Mouse (Mus musculus): ENCODE data around the gene Aoah.

Gene Aoah

DNA sequence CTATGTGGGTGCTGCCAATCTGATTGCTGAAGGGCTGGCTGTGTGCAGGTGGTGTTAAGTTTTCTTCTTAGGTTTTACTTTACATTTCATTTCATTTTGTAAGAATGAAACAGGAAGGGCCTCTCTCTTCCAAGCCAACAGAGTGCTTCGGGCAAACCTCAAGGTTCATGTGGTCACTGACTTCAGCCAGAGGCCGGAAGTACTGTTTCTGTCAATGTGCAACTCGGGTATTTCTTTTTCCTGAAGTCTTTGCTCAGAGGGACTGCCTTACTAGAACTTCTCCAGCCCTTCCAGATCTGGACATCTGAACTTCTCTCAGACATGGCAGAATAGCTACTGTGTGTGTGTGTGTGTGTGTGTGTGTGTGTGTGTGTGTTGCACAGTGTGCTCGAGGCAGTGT is at the start of gene Aoah:
Gene Aoah (plus strand): TSS at position 213 of the 400 bp plus-strand sequence.
- DNase-seq (ENCODE audit: low read depth), result peak; percentile 83

DNA sequence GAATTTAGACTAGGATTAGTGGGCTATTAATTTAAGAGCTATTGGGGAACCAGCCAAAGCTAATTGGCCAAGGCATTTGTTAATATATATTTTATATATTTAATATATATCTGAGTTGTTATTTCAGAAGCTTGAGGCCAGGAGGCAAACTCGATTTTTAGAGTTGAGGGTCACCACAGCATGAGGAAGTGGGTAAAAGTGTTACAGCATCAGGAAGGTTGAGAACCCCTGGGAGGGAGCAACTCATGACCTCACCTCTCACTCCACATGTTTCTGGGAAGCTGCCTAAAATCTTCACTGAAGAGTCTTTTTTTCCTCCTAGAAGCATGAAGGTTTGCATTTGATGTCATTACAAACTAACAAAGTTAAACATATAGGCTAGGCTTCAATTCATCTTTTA is 39.1 kb upstream of the Aoah start:
- DNase-seq (ENCODE audit: low read depth), result no peak

- DNase-seq (ENCODE audit: low read depth), result no peak
Measured at GRCm38 (mm10) chr13:20783648-20784047, 10.3 kb upstream of the Aoah start.

- DNase-seq (ENCODE audit: low read depth), result no peak
Measured at GRCm38 (mm10) chr13:20784060-20784459, 9.9 kb upstream of the Aoah start.

DNA sequence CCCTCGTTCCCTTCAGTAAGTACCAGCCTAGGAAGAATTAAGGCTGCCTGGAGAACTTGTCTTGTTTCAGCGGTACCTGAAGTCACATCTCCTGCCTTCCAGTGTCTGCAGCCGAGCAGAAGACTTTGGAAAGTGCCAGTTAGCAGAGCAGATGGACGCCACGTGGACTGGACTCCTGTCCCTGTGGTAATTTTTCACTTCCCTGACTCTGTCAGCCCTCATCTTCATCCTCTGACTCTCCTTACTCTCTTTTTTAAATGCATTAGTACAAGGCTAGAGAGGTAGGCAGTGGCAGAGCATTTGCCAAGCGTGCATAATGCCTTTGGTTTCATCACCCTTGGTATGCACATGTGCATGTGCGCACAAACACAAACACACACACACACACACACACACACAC is 8.0 kb upstream of the Aoah start:
- no peak for DNase-seq (ENCODE audit: low read depth)

DNA sequence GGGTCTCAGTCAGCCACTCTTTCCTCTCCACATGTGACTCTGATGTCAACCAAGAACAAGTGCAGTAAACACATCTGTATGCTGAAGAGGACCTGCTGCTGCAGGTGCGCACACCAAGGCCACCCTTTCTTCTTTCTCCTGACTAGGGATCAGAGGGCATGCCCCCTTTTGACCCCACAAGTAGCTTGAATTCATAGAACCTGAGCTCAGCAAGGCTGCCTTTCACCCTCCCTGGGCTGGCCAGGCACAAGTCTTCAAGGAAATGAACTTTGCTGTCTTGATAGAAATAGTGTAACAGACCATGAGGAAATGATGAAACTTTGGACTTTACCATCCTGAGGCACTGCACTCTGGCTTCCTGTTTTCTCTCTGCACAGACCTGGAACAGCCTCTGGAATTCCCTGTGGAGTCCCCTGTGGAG is 7.1 kb upstream of the Aoah start:
- DNase-seq (ENCODE audit: low read depth), result peak; percentile 14

DNA sequence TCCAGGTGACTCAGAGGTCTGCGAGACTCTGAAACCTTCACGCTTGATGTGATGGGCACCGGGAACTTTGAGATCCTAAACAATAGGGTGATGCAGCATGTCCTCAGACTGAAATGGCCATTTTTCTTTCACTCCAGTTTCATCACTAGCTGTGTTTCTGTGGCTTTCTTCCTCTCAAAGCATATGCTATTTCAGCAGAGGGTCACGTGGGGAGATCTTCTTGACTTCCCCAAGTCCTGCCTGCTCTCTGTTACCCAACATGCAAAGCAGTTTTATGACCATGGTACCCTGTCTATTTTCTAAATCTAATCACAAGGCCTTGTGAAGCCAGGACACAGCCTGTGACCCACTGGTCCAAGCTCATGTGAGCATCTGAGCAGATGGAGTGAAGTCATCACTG is 6.0 kb upstream of the Aoah start:
- peak; percentile 38 for DNase-seq (ENCODE audit: low read depth)

GRCm38 (mm10) chr13:20796651-20797050 is 2.7 kb downstream of the Aoah start:
- no peak for DNase-seq (ENCODE audit: low read depth)

- no peak for DNase-seq (ENCODE audit: low read depth)
Measured at GRCm38 (mm10) chr13:20798536-20798935, 4.6 kb downstream of the Aoah start.

DNA sequence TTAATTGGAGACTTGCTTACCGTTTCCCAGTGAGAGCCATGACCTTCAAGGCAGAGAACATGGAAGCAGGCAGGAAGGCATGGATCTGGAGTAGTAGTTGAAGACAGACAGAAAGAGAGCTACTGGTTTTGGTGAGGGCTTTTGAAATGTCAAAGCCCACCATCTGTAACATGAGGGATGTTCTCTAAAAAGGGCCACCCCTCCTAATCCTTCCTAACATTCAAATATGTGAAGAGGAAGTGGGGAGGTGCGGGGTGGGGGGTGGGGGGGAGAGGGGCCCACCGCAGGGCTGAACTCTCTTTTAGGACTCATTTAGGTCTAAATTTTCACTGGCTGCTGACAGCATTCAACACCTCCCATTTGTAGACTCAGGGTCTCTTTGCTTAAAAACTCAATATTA is 5.9 kb downstream of the Aoah start:
- no peak for DNase-seq (ENCODE audit: low read depth)

DNA sequence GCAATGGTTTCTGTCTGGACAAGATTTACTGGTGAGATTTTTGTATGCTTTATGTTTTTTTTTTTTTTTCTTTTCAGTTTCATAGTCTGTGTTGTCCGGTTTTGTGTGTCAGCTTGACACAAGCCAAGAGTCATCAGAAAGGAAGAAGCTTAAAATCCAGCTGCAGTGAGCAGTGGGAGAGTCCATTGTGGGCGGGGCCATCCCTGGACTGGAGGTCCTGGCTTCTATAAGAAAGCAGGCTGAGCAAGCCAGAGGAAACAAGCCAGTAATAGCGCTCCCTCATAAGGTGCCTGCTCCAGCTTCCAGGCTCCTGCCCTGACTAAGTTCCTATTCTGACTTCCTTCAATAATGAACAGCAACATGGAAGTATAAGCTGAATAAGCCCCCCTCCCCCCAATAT is 6.7 kb downstream of the Aoah start:
- no peak for DNase-seq (ENCODE audit: low read depth)

GRCm38 (mm10) chr13:20811782-20812406 is 18.0 kb downstream of the Aoah start:
- DNase-seq (ENCODE audit: low read depth), result no peak

- DNase-seq (ENCODE audit: low read depth), result no peak
Measured at GRCm38 (mm10) chr13:20816385-20816784, 22.5 kb downstream of the Aoah start.

- DNase-seq (ENCODE audit: low read depth), result peak; percentile 14
Measured at GRCm38 (mm10) chr13:20820712-20821328, 26.9 kb downstream of the Aoah start.

GRCm38 (mm10) chr13:20828728-20829127 is 34.8 kb downstream of the Aoah start:
- no peak for DNase-seq (ENCODE audit: low read depth)

DNA sequence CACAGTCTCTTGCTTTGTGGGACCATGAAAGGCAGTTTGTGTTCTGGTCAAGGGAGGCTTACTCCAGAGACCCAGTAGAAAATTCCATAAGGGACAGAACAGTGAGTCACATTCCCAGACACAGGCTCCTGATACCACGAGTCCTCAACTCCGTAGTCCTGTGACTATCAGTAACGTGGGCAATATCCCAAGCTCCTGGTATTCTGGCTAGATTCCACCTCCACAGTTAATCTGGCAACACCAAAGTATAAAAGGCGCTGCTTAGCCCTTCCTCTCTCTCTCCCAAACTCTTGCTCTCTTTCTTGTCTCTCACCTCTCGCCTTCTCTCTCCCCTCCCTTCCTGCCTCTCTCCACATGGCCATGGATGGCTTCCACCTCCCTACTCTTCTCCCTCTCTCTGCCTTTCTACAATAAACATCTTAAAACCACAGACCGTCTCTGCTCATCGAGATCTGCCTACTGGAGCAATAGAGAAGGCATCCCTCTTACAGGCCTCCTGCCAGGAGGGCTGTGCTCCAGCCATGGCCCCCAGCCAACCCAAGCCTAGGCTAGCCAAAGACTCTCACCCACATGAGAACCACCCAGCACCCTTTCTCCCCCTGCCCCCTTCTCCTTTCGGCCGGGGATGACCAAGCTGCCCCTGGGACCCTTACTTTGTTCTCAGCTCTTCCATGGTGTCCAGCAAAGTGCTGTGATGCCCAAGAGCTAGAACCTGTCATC is 35.4 kb downstream of the Aoah start:
- DNase-seq (ENCODE audit: low read depth), result no peak

GRCm38 (mm10) chr13:20855893-20856292 is 62.0 kb downstream of the Aoah start:
- DNase-seq (ENCODE audit: low read depth), result no peak

- DNase-seq (ENCODE audit: low read depth), result no peak
Measured at GRCm38 (mm10) chr13:20899372-20899771, 105.5 kb downstream of the Aoah start.

DNA sequence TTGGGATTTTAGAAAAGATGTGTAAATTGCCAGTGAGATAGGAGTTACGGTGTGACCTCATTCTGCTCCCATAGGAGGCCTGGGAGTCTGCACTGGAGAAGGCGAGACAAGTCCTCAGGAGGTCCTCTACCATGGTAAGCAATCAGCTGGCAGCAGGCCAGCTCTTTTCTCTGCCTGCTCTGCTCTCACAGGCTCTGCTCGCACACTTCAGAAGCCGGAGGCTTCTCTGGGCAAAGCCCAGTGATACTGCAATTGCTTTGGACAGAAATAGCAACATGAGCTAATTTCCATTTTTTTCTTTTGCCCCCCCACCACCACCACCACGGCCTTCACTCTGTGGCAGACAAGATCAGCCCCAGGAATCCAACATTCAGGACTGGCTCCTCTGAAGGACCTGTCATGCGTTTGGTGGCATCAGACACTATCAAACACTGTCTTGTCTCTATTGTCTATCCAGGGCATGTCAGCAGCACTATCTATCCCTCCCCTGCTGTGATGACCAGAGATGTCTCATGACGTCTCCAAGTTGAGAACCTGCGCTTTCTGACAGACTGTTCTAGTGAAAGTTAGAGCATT is 106.6 kb downstream of the Aoah start:
- no peak for DNase-seq (ENCODE audit: low read depth)

- DNase-seq (ENCODE audit: low read depth), result no peak
Measured at GRCm38 (mm10) chr13:20900972-20901457, 107.1 kb downstream of the Aoah start.

DNA sequence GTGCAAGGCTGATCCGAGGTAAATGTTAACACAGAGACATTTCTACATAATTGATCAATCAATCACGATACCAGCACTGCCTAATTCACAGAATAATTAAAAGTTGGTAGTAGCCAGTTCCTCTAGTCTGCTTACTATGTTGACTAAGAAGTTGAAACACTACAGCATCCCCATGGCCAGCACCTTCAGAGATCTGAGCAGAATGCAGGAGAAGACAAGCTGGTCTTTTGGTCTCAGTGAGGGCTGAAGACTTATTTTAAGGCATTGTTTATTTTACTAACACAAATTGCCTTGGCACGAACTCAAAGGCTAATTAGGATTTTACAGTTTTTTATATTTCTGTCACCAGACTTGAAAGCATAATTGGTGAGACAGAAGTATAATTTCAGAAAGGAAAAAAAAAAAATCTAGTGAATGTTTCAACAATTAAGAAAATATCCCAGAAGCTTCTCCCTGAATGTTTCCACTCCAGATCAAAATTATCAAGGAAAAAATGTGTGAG is 107.8 kb downstream of the Aoah start:
- DNase-seq (ENCODE audit: low read depth), result no peak

DNA sequence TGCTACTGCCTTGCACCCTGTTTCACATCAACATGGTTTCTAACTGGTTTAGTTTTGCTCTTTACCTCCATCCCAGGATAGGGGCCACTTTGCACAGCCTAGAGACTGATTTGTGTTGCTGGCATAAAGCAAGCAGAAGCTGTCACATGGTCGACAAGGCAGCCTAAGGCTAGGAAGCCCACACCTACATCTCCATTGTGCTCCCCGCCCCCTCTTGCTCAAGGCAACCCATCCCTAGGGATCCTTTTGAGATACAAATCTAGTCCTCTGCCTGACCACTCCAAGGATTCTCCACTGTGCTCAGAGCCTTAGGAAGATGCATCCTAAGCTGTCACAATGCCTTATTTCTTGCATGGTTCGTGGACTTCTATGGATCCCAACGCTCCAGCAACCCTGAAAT is 110.2 kb downstream of the Aoah start:
- DNase-seq (ENCODE audit: low read depth), result no peak

GRCm38 (mm10) chr13:20905195-20905594 is 111.3 kb downstream of the Aoah start:
- no peak for DNase-seq (ENCODE audit: low read depth)
